In the genomic region with DNA sequence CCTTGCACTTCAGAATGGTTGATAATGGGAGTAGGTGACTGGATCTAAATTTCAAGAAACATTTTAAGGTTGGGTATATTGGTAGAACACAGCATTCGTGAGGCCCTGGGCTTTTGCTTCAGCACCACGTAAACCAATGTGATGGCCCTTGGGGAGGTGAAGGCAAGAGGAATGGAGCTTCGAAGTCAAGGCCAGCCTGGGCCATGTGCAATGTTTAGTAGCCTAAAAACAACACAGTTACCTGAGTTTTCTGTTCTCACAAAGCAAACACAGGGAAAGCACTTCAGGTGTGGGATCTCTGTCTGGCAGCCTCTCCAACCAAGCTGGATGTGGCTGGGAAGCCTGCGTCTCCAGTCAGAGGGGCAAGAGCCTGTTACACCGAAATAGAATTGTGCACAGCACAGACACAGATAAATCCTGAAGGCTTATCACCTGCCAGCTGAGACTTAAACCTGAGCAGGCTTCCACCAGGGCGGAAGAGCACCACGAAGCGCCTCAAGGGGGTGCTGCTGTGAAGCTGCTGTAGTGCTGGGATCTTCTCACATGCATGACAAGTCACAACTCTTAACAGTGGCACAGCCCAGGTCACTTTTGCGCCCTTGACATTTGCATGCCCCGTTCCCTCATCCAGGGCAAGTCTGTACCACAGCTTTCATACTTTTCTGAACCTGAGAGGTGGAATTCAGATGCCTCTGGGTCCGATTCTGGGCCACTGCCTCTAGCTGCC, we compare ENCODE assay signal across 9 mouse cellular contexts. TPM values are rescaled to one million over a fixed set of nuclear protein-coding genes. Genes with fewer than 3 reads are reported as not detected.
DNase-seq lines count a peak whose midpoint lies in the region; ATAC-seq and TF ChIP-seq lines count a peak whose summit lies in the region.
"Had no signal": no experiment of that assay in that cellular context is flagged by ENCODE, and none has a peak within 500 bp of the region (broad histone marks: within the 10 kb centered on the region; RNA-seq: fewer than 3 reads in every experiment).

No protein-coding gene starts in this region.

- H3K27me3 ChIP-seq in spleen, adult 2 months (ENCODE audit: control insufficient read depth, insufficient read depth, low read length) = no peaks in the 10 kb centered on the region
- H3K27me3 ChIP-seq in intestine, postnatal 0 days (replicated peaks; ENCODE audit: control insufficient read depth, insufficient read depth, low read length) = no peaks in the 10 kb centered on the region
- H3K27me3 ChIP-seq: hindbrain, embryonic 15.5 days had no signal

- H3K9ac ChIP-seq in intestine, postnatal 0 days (ENCODE audit: low read depth, low read length) = no peak overlapping the region
- H3K9ac ChIP-seq: hindbrain, embryonic 15.5 days had no signal

- H3K36me3 ChIP-seq in spleen, adult 2 months (ENCODE audit: control insufficient read depth, insufficient read depth, low read length) = peaks cover 4% of the 10 kb centered on the region
- 0 out of 2 replicates have a peak, but pooled peaks cover 8% of the 10 kb centered on the region for H3K36me3 ChIP-seq in intestine, postnatal 0 days (ENCODE audit: control insufficient read depth, insufficient read depth)

- H3K4me3 ChIP-seq in spleen, adult 2 months (ENCODE audit: extremely low read depth, insufficient read depth, insufficient read length) = no peak overlapping the region
- H3K4me3 ChIP-seq in intestine, postnatal 0 days (ENCODE audit: low read depth, low read length) = no peak overlapping the region
- H3K4me3 ChIP-seq: hindbrain, embryonic 15.5 days had no signal

- no peaks in the 10 kb centered on the region for H3K4me1 ChIP-seq in spleen, adult 2 months (ENCODE audit: control insufficient read depth, insufficient read depth, insufficient read length)
- H3K4me1 ChIP-seq in intestine, postnatal 0 days (replicated peaks; ENCODE audit: control insufficient read depth, insufficient read depth, low read length) = no peaks in the 10 kb centered on the region
- H3K4me1 ChIP-seq: hindbrain, embryonic 15.5 days had no signal

- peak; percentile 16; the same call in 1 of the 2 replicates for TF ChIP-seq CTCF in spleen, adult 2 months (IDR thresholded peaks at IDR 0.05; ENCODE audit: extremely low read depth, insufficient read depth, insufficient read length, insufficient replicate concordance)
- peak; percentile 79 for TF ChIP-seq CTCF in intestine, postnatal 0 days (IDR thresholded peaks at IDR 0.05; ENCODE audit: low read depth)

- no peak overlapping the region for H3K27ac ChIP-seq in spleen, adult 2 months (ENCODE audit: insufficient read depth, low read length)
- H3K27ac ChIP-seq in intestine, postnatal 0 days (ENCODE audit: low read depth, low read length) = no peak overlapping the region
- H3K27ac ChIP-seq: hindbrain, embryonic 15.5 days had no signal

- TF ChIP-seq POLR2A in spleen, adult 2 months (IDR thresholded peaks at IDR 0.05; ENCODE audit: low read depth, low read length) = no peak

- no peaks in the 10 kb centered on the region for H3K9me3 ChIP-seq in intestine, postnatal 0 days (ENCODE audit: control insufficient read depth)
- H3K9me3 ChIP-seq: hindbrain, embryonic 15.5 days had no signal

- peak; percentile 45 to 56 for DNase-seq in cerebellum, postnatal 14 days
- no peak for DNase-seq in cerebellum, adult 8-10 months
- no peak for DNase-seq in spleen, adult 2 months (ENCODE audit: low read depth in 1 of 2, low spot score in 2 of 2)
- DNase-seq in spleen, adult 18-20 months = no peak
- no peak for DNase-seq in c-Kit-positive CD71-positive TER-119-positive erythroid progenitor cells, embryonic 14.5 days (ENCODE audit: low spot score)
- DNase-seq in thymus, adult 18-20 months = no peak

- peak; percentile 47; the same call in 1 of the 2 replicates for ATAC-seq in intestine, postnatal 0 days
- ATAC-seq in megakaryocyte-erythroid progenitor cell, adult 5-6 weeks (replicated peaks; ENCODE audit: low FRiP score, low TSS enrichment, poor library complexity, severe bottlenecking) = peak; percentile 77

- WGBS in spleen, adult 2 months = 61% methylated on average over 11 of the region's 11 CpGs
- 50% methylated on average over 11 of the region's 11 CpGs for WGBS in intestine, postnatal 0 days

- no peak overlapping the region for H3K4me2 ChIP-seq in intestine, postnatal 0 days (replicated peaks; ENCODE audit: low read depth)
- H3K4me2 ChIP-seq: hindbrain, embryonic 15.5 days had no signal

RNA-seq across cellular contexts. Expression of a gene that starts 5.0 kb away (rescaled TPM):
- polyA plus RNA-seq in spleen, adult 2 months (2012; rRNA removed) = not detected in 2 replicates
- polyA plus RNA-seq in intestine, postnatal 0 days (2015; fragmentation: Nextera tagmentation; extraction: Ambion mirVana) = 0.27 and 0.55 TPM in 2 replicates
- not detected in 2 replicates for total RNA-seq in megakaryocyte-erythroid progenitor cell, adult 5-6 weeks (2014; fragmentation: Nextera tagmentation)
- total RNA-seq in megakaryocyte-erythroid progenitor cell, adult 5-6 weeks (2017) = not detected in 2 replicates

RNA-seq across cellular contexts. Expression of a gene that starts 32.4 kb away (rescaled TPM):
- polyA plus RNA-seq in spleen, adult 2 months (2012; rRNA removed) = 141 and 143 TPM in 2 replicates
- polyA plus RNA-seq in intestine, postnatal 0 days (2015; fragmentation: Nextera tagmentation; extraction: Ambion mirVana) = 340 and 353 TPM in 2 replicates
- 700 and 784 TPM in 2 replicates for total RNA-seq in megakaryocyte-erythroid progenitor cell, adult 5-6 weeks (2014; fragmentation: Nextera tagmentation)
- total RNA-seq in megakaryocyte-erythroid progenitor cell, adult 5-6 weeks (2017) = 1,626 and 1,721 TPM in 2 replicates

Comparison
In these comparisons a context has a peak if more than half of its experiments do, and no peak if none do; other contexts are left out.
1. DNase-seq: peak in cerebellum, postnatal 14 days (2 of 2); none in cerebellum, adult 8-10 months (single experiment), spleen, adult 2 months (0 of 2), spleen, adult 18-20 months (0 of 2), c-Kit-positive CD71-positive TER-119-positive erythroid progenitor cells, embryonic 14.5 days (single experiment) and thymus, adult 18-20 months (0 of 2).